Mouse (Mus musculus) midbrain, embryonic 11.5 days (tissue): ENCODE results near the gene Pnpla2. TPM values are rescaled to one million over a fixed set of nuclear protein-coding genes. Genes with fewer than 3 reads are reported as not detected.

ENCODE experiments used
- ATAC-seq: fragments of 200-750 bp; cut with Nextera tagmentation; 2 replicates; pipeline ENCODE4 v1.8.0; 2017; ENCODE audit warnings: moderate TSS enrichment, moderate library complexity; ENCODE audit not compliant: low FRiP score
- DNase-seq: peaks from one replicate; pipeline ENCODE4 v3.0.0; 2015; ENCODE audit warnings: low spot score; ENCODE audit errors: missing footprints
- H3K27ac ChIP-seq: fragments of 300-500 bp; sonication (generic); 2 replicates; pipeline ENCODE4 v1.5.1; 2014; ENCODE audit warnings: low read depth, low read length
- H3K27me3 ChIP-seq: fragments of 300-500 bp; sonication (generic); 2 replicates; pipeline ENCODE4 v1.6.1; 2014; ENCODE audit warnings: mild to moderate bottlenecking, low read length, moderate library complexity, mixed read lengths; ENCODE audit not compliant: control insufficient read depth, insufficient read depth
- H3K36me3 ChIP-seq: fragments of 300-500 bp; sonication (generic); 2 replicates; pipeline ENCODE4 v1.6.1; 2014; ENCODE audit warnings: mild to moderate bottlenecking, low read length, moderate library complexity, mixed read lengths; ENCODE audit not compliant: control insufficient read depth, insufficient read depth
- H3K4me1 ChIP-seq: fragments of 300-500 bp; sonication (generic); 2 replicates; pipeline ENCODE4 v1.6.1; 2014; ENCODE audit warnings: low read length; ENCODE audit not compliant: control insufficient read depth, insufficient read depth
- H3K4me2 ChIP-seq: fragments of 300-500 bp; sonication (generic); 2 replicates; pipeline ENCODE4 v1.6.1; 2014; ENCODE audit warnings: mild to moderate bottlenecking, moderate library complexity
- H3K4me3 ChIP-seq: fragments of 300-500 bp; sonication (generic); 2 replicates; pipeline ENCODE4 v1.5.1; 2014; ENCODE audit warnings: low read depth, low read length
- H3K9ac ChIP-seq: fragments of 300-500 bp; sonication (generic); 2 replicates; pipeline ENCODE4 v1.6.1; 2014; ENCODE audit warnings: low read length
- H3K9me3 ChIP-seq: fragments of 300-500 bp; sonication (generic); 2 replicates; pipeline ENCODE4 v1.6.1; 2016; ENCODE audit warnings: low read length; ENCODE audit not compliant: control insufficient read depth
- WGBS: fragments of 180-500 bp; shearing (Covaris S2); extraction: QIAGEN DNeasy Blood & Tissue Kit; methylation state at CpG from one replicate; pipeline ENCODE4 v1.1.7; 2014; 5-methylcytosine and 5-hydroxymethylcytosine counted together
- polyA plus RNA-seq: library from polyadenylated mRNA; unstranded; fragments of >200 nt; fragmentation: Nextera tagmentation; extraction: Ambion mirVana; gene quantifications from 2 replicates; pipeline ENCODE4 v1.2.1, GENCODE M21; 2014

Pnpla2 gene
- polyA plus RNA-seq, 1 experiment from 2014 or later = 12.7 TPM

GRCm38 (mm10) chr7:141487141-141487540, 32.1 kb downstream of the Pnpla2 start:
- H3K27me3 ChIP-seq = peaks cover 10% of the 10 kb centered on the region
- H3K4me3 ChIP-seq = no peak overlapping the region
- ATAC-seq (no peak), DNase-seq (no peak)
- 82% methylated on average over 7 of the region's 7 CpGs for WGBS
- no peaks in the 10 kb centered on the region for H3K9me3 ChIP-seq
- H3K27ac ChIP-seq = no peak overlapping the region
- H3K36me3 ChIP-seq = no peaks in the 10 kb centered on the region
- no peak overlapping the region for H3K4me2 ChIP-seq
- peaks cover 6% of the 10 kb centered on the region; the same call in 1 of the 2 replicates for H3K4me1 ChIP-seq
- H3K9ac ChIP-seq = no peak overlapping the region

GRCm38 (mm10) chr7:141491151-141491550, 36.2 kb downstream of the Pnpla2 start:
- ATAC-seq (no peak), DNase-seq (no peak)
- Histone ChIP-seq H3K27me3 (no peaks in the 10 kb centered on the region), H3K9me3 (no peaks in the 10 kb centered on the region), H3K4me3 (no peak overlapping the region), H3K9ac (no peak overlapping the region), H3K36me3 (no peaks in the 10 kb centered on the region), H3K4me2 (no peak overlapping the region), H3K4me1 (no peaks in the 10 kb centered on the region), H3K27ac (no peak overlapping the region)
- WGBS = 74% methylated on average over 2 of the region's 2 CpGs

GRCm38 (mm10) chr7:141492738-141493137, 37.7 kb downstream of the Pnpla2 start:
- no peaks in the 10 kb centered on the region for H3K9me3 ChIP-seq
- 93% methylated on average over 5 of the region's 5 CpGs for WGBS
- no peaks in the 10 kb centered on the region for H3K27me3 ChIP-seq
- no peak overlapping the region for H3K9ac ChIP-seq
- ATAC-seq (no peak), DNase-seq (no peak)
- H3K36me3 ChIP-seq = no peaks in the 10 kb centered on the region
- no peak overlapping the region for H3K4me3 ChIP-seq
- H3K4me2 ChIP-seq = no peak overlapping the region
- H3K4me1 ChIP-seq = no peaks in the 10 kb centered on the region
- H3K27ac ChIP-seq = no peak overlapping the region

GRCm38 (mm10) chr7:141493729-141494128, 38.7 kb downstream of the Pnpla2 start:
- Histone ChIP-seq H3K27me3 (no peaks in the 10 kb centered on the region), H3K4me2 (no peak overlapping the region), H3K36me3 (no peaks in the 10 kb centered on the region), H3K9me3 (no peaks in the 10 kb centered on the region), H3K4me1 (no peaks in the 10 kb centered on the region), H3K27ac (no peak overlapping the region), H3K9ac (no peak overlapping the region), H3K4me3 (no peak overlapping the region)
- 86% methylated on average over 1 of the region's 1 CpGs for WGBS
- ATAC-seq (no peak), DNase-seq (no peak)

GRCm38 (mm10) chr7:141495379-141495778, 40.4 kb downstream of the Pnpla2 start:
- Histone ChIP-seq H3K27ac (no peak overlapping the region), H3K36me3 (no peaks in the 10 kb centered on the region), H3K9ac (no peak overlapping the region), H3K9me3 (no peaks in the 10 kb centered on the region), H3K4me1 (no peaks in the 10 kb centered on the region), H3K27me3 (no peaks in the 10 kb centered on the region), H3K4me2 (no peak overlapping the region), H3K4me3 (no peak overlapping the region)
- no peak for ATAC-seq
- WGBS = 81% methylated on average over 2 of the region's 2 CpGs
- DNase-seq = no peak

- Histone ChIP-seq H3K9me3 (no peaks in the 10 kb centered on the region), H3K4me2 (no peak overlapping the region), H3K27me3 (no peaks in the 10 kb centered on the region), H3K36me3 (no peaks in the 10 kb centered on the region), H3K27ac (no peak overlapping the region), H3K4me1 (no peaks in the 10 kb centered on the region), H3K4me3 (no peak overlapping the region), H3K9ac (no peak overlapping the region)
- DNase-seq = no peak
- no peak for ATAC-seq
- WGBS = 93% methylated on average over 4 of the region's 4 CpGs
Measured at GRCm38 (mm10) chr7:141495940-141496339, 40.9 kb downstream of the Pnpla2 start.

- Histone ChIP-seq H3K27ac (no peak overlapping the region), H3K27me3 (no peaks in the 10 kb centered on the region), H3K36me3 (no peaks in the 10 kb centered on the region), H3K9ac (no peak overlapping the region), H3K4me1 (no peaks in the 10 kb centered on the region), H3K4me2 (no peak overlapping the region), H3K4me3 (no peak overlapping the region), H3K9me3 (no peaks in the 10 kb centered on the region)
- WGBS = 95% methylated on average over 3 of the region's 3 CpGs
- ATAC-seq (no peak), DNase-seq (no peak)
Measured at GRCm38 (mm10) chr7:141497600-141497999, 42.6 kb downstream of the Pnpla2 start.

GRCm38 (mm10) chr7:141501820-141502555, 47.0 kb downstream of the Pnpla2 start:
- Histone ChIP-seq H3K9me3 (no peaks in the 10 kb centered on the region), H3K4me1 (no peaks in the 10 kb centered on the region), H3K4me3 (no peak overlapping the region), H3K36me3 (no peaks in the 10 kb centered on the region), H3K27me3 (no peaks in the 10 kb centered on the region), H3K27ac (no peak overlapping the region), H3K4me2 (no peak overlapping the region), H3K9ac (no peak overlapping the region)
- DNase-seq (no peak), ATAC-seq (no peak)
- 86% methylated on average over 7 of the region's 7 CpGs for WGBS

GRCm38 (mm10) chr7:141502556-141502905, 47.5 kb downstream of the Pnpla2 start:
- no peak overlapping the region for H3K4me2 ChIP-seq
- WGBS = 97% methylated on average over 5 of the region's 5 CpGs
- ATAC-seq = no peak
- no peak overlapping the region for H3K27ac ChIP-seq
- no peak for DNase-seq
- H3K4me3 ChIP-seq = no peak overlapping the region
- H3K27me3 ChIP-seq = no peaks in the 10 kb centered on the region
- H3K9me3 ChIP-seq = no peaks in the 10 kb centered on the region
- H3K4me1 ChIP-seq = no peaks in the 10 kb centered on the region
- no peaks in the 10 kb centered on the region for H3K36me3 ChIP-seq
- no peak overlapping the region for H3K9ac ChIP-seq
